Mouse (Mus musculus): ENCODE results near the gene 0610037L13Rik.

Gene 0610037L13Rik

DNA sequence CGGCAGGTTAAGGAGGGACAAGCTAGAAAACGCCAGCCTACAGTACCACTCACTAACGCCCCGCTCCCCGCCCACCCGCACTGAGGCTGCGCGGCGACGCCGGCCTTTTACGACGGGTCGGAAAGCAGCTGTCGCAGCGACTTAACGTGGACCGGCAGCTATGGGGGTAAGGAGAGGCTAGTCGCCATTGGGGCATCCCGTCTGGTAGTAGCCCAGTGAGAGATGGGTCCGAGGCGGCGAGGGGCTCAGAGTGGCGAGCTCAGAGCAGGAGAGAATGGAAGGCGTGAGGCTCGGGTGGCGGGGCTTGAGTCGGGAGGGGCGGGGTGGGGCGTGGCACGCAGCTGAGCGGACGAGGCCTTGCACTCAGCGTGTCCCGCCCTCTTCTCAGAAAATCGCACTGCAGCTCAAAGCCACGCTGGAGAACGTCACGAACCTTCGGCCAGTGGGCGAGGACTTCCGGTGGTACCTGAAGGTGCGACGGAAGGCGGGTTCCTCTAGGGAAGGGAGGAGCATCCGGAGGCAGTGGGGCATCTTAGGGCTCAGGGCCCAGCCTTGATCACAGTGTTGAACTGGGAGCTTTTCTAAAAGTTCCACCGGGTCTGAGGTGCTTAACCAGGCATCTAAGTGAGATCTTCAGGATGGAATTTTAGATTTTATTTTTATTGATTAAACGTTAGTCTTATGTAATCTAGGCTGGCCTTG, at the start of gene 0610037L13Rik:
TSS of gene 0610037L13Rik (plus strand) at position 83 of the 702 bp plus-strand sequence.
- peak; percentile 90 to 94 for DNase-seq (ENCODE audit: low spot score in 2 of 2)

DNA sequence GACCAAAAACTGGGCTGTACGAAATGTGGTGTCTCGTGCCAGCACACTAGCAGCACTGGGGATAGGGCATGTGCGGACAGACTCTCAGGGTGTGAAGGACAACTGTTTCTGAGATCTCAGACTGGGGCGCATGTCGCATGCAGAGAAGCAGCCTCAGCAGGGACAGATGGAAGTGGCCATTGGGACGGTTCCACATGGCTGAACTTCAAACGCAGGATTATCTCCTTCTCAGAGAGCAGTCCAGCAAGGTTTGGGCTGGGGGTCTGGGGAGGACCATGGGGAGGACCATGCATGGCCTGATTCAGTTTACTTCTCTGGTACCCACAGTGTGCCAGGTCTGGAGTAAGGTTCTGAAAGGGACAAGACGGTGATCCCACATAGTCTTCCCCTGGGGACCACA, 45.9 kb upstream of the 0610037L13Rik start:
- DNase-seq (ENCODE audit: low spot score in 2 of 2), result no peak

DNA sequence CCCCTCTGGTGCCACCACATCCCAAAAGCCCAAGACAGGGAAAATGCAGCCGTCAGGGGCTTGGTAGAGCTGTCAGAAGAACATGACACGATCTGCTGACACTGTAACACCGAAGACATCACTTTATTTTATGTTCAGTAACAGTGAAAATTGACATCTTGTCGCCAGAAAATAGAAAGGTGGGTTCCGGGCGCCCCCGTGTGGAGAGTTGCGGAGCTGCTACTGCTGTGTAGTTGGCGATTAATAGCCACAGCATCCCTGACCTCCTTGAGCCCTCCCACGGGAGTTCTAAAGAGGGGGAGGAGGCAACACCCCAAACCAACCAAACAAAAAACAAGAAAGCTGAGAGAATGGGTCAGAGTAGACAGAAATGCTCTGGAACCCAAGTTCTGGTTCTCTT, 44.6 kb upstream of the 0610037L13Rik start:
- peak; percentile 66 to 74 for DNase-seq (ENCODE audit: low spot score in 2 of 2)

DNA sequence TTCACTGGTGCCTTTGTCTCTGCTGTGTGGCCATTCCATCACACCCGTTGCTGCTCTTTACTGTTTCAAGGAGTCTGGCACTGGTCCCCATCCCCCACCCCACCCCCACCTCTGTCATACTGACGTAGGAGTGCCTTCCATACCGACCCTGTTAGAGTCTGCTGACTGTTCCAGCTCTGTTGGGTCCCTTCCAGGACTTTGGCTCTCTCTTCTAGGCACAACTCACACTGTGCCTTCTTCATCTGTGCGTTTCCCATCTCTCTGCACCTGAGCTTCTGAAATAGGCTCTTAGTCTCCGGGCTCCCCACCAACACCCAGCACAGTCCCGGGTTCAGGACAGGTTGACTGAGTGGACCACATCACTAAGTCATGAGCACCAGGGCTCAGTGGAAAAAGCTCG, 42.8 kb upstream of the 0610037L13Rik start:
- DNase-seq (ENCODE audit: low spot score in 2 of 2), result no peak

DNA sequence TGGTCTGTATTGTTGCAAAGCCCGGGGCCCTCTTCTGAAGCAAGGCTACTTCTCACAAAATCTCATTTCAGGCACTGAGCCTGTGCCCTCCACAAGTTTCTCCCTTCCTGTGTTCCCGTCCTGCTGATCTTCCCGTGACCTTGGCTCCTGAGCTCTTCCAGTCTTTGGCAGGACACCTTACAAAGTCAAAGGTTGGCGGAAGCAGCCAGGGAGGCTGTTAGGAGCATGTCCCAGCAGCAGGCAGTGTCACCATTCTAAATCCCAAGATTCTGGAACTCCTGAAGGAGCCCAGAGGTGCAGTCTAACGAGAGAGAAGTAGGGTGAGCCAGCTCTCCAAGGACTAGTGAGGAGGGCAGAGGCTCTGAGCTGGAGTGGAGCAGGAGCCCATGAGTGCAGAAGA, 41.1 kb upstream of the 0610037L13Rik start:
- DNase-seq (ENCODE audit: low spot score in 2 of 2), result no peak

DNA sequence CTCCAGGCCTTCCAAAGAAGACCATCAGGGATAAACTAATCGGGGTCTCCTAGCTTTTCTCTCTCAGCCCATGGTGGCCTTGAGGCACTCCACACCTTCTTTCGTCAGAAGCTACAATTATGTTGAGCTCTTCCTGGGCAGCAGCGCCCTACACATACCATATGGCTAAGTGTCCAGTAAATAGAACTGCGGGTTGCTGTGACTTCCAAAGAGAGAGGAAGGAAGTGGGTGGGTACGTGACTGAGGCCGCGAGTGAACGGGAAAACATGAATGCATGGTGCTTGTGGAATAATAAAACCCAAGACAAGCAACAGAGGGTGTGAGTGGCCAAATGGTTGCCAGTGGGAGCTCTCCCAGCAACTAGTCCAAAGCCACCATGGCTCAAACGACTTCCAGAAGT, 40.0 kb upstream of the 0610037L13Rik start:
- no peak for DNase-seq (ENCODE audit: low spot score in 2 of 2)

DNA sequence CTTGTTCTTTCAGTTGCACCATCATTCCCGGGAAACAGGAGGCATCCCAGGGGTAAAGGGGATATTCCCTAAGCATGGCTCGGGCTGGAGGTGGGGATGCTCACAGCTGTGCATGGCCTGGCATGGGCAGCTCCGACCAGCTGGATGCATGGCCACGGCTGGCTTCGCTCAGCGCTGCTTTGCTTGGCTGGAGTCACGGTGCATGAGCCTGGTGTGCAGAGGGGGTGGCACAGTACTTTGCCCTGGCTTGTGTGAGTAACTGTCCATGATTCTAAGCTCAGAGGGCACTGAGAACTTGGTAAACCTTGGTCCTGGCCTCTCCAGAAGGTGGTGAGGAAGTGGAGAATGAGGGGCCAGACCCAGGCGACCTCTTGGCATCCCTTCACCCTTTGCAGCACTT, 39.5 kb upstream of the 0610037L13Rik start:
- no peak for DNase-seq (ENCODE audit: low spot score in 2 of 2)

DNA sequence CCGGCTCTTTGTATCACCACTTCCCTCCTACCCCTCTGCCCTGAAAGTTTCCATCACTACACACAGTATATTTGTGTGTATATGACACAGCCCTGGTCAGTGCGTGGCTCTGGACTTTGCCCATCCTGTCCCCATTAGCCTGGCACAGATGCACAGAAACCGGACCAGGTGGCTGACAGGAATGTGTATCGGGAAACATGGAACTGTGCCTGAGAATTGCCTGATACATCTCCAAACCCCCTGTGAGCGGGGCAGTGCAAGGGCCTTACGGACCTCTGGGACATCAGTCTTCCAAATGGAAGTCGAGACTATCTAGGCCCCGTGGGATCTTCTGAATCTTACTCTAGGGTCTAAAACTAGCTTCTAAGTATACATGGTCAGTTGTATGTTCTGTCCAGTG, 36.3 kb upstream of the 0610037L13Rik start:
- no peak for DNase-seq (ENCODE audit: low spot score in 2 of 2)

DNA sequence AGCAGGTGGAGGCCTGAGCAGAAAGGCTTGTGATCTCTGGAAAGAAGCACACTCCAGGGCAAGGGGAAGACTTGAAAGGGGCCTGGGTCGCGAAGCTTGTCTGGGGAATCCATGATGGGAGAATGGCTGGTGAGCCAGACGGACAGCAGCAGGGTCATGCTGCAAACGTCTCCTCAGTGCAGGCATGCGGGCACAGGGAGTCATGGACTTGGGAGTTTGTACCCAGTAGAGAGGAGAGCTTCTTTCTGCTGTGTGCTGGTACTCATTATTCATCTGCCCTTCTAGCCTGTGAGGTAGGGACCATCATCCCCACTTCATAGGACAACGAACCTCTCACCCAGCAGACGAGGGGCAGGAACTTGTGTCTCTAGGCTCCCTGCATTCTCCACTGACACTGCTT, 35.8 kb upstream of the 0610037L13Rik start:
- no peak for DNase-seq (ENCODE audit: low spot score in 2 of 2)

DNA sequence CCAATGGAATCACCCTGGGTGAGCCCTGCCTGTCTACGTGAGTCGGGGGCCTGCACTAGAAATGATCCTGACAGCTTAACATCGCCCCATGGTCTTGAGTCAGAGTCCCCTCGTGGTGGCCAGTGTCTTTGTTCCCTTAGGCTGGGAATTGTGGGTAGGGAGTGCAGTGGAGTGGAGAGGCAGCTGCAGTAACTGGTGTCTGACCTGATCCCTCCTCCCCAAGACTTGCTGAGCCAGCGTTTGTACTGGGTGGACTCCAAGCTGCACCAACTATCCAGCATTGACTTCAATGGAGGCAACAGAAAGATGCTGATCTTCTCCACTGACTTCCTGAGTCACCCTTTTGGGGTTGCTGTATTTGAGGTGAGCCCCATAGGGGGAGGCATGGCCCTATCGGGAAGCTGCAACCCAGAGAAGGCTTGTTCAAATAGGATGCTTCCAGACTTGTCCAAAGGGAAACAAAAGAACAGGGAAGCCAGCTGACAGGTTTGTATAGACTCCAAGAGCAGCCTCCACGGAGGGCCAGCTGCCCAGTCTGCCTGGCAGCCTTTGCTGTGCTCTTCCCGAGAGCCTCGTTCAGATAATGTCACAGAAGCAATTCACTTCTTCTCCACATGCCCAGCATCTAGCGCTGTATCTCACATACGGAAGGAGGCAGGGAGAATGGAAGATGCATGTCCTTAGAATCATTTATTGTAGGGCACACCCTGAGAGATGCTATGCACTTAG, 32.5 kb upstream of the 0610037L13Rik start:
- no peak for DNase-seq (ENCODE audit: low spot score in 2 of 2)

DNA sequence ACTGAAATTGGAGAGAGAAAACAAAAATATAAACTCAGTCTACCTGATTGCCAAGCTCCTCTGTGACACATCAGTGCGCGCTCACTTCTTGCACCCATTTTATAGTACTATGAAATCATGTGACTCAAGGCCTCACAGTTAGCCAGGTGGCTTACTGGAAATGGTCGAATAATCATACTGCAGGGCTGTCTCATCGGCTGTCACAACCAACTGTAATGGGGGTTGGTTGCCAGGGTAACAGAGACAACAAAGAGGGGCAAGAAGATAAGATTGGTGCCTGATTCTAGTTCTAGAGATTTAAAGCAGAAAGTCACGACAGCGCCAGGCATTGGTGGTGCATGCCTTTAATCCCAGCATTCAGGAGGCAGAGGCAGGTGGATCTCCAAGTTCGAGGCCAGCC, 30.6 kb upstream of the 0610037L13Rik start:
- no peak for DNase-seq (ENCODE audit: low spot score in 2 of 2)

DNA sequence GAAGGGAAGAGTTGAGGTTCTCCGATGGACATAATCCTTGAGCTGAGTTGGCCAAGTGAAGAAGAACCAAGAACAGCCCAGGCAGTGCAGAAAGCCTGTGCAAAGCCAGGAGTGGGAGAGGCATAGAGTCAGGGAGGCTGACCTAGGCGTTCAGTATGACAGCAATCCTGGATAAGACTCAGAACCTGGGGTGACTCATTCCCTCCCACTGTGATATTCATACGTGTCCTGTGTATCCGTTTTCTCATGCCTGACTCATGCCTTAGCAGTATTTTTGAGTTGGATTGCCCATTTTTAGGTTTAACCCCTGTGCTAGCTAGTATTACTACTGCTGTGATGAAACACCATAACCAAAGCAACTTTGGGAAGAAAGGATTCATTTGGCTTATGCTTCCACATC, 24.7 kb upstream of the 0610037L13Rik start:
- no peak for DNase-seq (ENCODE audit: low spot score in 2 of 2)

DNA sequence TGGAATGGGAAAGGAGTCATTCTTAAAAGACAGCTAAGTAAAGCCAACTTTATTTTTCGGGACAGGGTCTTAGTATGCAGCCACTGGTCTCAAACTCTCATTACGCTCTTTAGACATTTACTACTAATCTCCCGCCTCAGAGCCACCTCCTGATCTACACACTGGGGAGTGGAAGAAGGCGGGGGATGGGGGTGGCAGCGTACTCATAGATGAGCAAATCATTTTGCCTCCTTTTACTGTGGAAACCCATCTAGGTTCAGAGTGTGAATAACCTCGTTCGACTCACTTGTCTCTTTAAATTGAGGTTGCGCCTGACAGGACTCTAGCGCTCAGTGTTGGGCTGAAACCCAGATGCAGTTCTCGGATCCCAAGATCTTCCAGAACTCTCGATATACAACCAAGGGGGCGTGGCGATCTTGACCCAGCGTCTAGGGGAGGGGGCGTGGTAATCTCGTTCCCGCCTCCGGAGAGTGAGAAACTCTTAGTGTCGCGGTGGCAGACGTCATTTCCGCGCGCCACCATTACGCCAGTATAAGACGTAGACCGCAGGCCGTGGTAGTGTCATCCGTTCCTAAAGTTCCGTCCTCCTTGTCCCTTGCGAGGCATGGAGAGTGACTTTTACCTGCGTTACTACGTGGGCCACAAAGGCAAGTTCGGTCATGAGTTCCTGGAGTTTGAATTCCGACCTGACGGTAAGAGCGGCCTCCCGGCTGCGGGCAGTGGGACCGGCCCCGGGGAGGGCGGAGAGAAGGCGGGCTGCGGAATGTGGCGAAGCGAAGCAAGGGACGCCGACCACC, 10.2 kb upstream of the 0610037L13Rik start, which contains the start of gene Magoh:
TSS of gene Magoh (plus strand) at position 502 of the 797 bp plus-strand sequence.
- DNase-seq (ENCODE audit: low spot score in 2 of 2), result peak; percentile 92 to 95

DNA sequence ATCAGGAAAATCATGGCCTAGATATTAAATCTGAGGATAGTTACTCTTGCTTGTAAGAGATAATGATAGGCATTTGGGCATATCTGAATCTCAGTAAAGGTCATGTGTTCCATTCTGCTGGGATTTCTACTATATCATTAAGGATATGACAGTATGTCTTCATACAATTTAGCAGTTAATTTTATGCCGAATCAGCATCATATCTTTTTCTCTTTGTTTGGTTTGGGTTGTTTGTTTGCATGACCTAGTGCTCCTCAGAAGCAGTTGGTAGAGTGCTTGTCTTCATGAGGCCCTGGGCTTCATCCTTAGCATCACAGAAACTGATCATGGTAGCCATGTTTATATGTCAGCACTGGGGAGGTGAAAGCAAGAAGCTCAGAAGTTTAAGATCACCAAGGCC, 8.0 kb upstream of the 0610037L13Rik start:
- no peak for DNase-seq (ENCODE audit: low spot score in 2 of 2)

DNA sequence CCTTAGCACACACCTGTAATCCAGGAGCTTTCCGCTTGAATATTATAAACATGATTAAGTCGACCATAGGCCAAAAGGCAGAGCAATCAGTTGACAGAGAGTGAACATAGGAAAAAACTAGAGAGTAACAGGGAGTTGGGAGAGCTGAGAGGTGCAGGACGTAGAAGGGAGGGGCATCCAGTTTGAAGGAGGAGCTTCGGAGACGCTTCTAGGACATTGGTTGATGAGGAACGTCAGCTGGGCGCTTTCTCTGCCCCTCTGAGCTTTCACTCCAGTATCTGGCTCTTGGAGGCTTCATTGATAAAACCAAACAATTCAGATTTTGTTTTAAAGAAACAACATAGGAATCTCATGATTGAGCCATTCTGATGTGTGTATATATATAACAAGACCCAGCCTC, 3.2 kb upstream of the 0610037L13Rik start:
- DNase-seq (ENCODE audit: low spot score in 2 of 2), result no peak

DNA sequence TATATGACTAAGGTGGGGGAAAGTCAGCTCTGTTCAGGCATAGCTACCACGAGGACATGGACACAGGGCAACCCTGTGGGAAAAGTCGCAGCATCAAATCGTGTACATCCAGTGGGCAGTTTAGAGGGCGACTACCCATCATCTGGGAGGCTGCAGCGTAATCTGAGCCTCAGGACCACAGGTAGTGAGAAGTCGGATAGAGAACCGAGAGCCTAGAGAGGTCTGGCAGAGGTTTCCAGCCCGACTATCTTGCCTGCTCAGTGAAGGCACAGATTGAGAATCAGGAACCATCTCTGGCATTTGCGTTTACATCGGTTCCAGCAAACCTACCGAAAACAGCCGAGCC, 255 bp upstream of the 0610037L13Rik start:
- peak in 1 of 2 experiments; percentile 6 for DNase-seq (ENCODE audit: low spot score in 2 of 2)

DNA sequence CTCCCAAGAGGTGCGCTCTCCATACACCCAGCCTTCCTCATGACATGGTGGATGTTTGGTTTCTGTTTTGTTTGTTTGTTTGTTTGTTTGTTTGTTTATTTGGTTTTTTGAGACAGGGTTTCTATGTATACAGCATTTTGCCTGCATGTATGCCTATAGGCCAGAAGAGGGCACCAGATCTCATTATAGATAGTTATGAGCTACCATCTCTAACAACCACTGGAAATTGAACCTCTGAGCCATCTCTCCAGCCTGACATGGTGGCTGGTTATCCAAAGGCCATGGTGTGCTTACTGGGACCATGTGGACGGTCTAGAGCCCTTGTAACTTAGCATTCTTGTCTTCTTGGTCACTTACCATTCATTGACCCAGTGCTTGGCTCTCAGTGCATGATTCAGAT, 3.0 kb downstream of the 0610037L13Rik start:
- DNase-seq (ENCODE audit: low spot score in 2 of 2), result no peak

DNA sequence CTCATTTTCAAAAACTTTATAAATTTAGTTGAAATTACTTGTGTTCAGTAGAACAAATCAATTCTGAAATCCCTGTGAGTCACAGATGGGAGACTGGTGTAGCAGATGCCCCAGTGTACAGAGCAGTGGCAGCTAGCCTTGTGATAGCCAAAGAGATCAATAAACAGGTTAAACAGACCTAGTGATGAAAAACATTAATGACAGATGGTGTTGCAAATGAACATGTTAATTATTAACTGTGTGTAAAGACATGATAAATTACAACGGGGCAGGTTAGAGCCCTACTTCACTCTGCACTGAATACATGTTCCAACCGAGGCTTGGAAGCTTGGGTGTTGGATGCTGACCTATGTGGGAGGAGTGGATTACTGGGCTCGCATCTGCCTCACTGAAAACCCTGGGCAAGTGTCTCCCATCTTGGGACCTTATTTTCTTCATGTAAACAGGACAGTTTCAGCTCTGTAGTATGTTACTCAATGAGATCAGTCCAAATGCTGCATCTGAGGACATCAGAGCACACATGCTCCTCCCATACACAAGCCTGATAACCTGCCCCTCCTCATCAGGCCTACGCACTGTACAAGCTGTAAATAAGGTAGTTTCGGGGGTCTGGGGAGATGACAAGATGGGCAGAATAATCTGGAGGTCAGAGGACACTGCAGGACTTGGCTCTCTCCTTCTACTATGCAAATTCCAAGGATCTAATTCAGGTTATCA, 9.8 kb downstream of the 0610037L13Rik start:
- no peak for DNase-seq (ENCODE audit: low spot score in 2 of 2)

DNA sequence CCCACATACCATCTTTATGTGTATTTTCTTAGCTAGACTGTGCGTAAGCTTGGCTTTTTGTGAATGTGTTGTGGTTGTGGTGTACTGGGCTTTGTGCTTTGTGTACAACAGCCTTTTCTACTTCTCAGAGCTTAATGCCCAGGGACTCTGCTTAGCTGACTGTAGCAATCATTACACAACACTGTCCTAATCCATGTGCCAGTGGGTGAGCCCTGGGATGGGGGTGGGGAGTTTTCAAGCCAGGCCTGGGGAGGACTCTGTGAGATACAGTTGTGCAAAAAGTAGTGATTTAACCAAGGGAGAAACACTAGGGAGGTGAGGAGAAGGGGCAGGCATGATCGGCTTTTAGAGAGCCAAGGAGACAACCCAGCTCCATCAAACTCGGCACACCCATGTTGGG, 10.6 kb downstream of the 0610037L13Rik start:
- DNase-seq (ENCODE audit: low spot score in 2 of 2), result no peak

DNA sequence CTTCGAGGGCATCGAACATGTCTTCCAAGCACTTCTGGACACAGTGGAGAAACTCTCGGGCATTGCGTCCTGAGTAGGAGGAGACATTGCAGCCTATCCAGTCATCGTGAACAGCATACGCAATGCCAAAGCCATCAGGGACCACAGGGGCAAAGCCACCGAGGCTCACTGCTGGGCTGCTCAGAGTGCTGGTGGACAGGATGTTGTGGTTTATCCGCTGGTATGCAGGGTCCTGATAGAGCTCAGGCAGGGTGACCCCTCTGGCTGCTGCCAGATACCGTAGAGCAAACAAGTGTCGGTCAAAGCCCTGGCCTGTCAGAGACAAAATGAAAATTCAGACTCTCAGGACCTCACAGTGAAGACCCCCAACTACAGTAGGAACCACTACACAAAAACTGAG, 14.6 kb downstream of the 0610037L13Rik start:
- no peak for DNase-seq (ENCODE audit: low spot score in 2 of 2)

DNA sequence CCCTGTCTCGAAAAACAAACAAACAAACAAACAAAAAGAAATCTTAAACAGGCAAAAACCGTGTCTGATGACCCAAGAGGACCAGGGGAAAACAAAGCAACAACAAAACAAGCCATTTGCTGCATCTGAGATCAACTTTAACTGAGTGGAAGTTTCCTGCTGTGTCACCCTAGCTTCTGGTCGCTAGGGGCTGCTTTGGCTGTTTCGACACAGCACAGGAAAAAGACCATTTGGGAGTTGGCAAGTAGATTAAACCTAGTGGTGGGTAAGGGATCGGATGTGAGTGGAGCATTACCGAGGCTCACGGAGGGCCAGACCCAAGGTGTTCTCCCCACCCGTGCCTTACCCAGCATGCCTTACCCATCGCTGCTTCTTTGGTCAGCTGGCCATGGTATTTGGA, 16.9 kb downstream of the 0610037L13Rik start:
- no peak for DNase-seq (ENCODE audit: low spot score in 2 of 2)

DNA sequence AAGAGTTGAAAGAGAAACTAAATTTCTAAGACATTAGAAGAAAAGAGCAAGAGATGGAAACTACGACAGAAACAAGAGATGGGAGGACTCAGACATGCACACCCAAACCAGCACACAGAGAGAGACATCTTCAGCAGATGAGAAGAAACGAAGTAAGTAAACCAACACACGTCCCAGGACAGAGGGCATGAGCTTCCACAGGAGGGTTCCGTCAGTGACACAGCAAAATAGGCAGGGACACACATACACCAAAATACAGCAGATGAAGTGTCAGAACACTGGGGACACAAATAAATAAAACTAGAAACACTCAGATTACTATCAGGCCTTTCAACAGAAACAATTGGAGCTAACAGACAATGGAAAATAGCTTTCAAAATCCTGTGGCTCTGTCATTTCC, 20.4 kb downstream of the 0610037L13Rik start:
- DNase-seq (ENCODE audit: low spot score in 2 of 2), result no peak
